Mouse (Mus musculus) testis, adult 2 months (tissue): ENCODE measurements around the gene Ap3d1.

Experiments used
- CTCF ChIP-seq: fragments of 200-500 bp; IDR thresholded peaks from 2 replicates; pipeline ENCODE4 v1.5.1; 2012; ENCODE audit warnings: low read depth, mild to moderate bottlenecking, inconsistent platforms, low read length, moderate library complexity; ENCODE audit not compliant: control insufficient read depth, insufficient read depth, insufficient replicate concordance
- POLR2A ChIP-seq: fragments of 200-500 bp; IDR thresholded peaks from 2 replicates; pipeline ENCODE4 v1.6.1; 2012; ENCODE audit warnings: low read depth, mild to moderate bottlenecking, inconsistent platforms, low read length, moderate library complexity; ENCODE audit not compliant: control insufficient read depth

DNA sequence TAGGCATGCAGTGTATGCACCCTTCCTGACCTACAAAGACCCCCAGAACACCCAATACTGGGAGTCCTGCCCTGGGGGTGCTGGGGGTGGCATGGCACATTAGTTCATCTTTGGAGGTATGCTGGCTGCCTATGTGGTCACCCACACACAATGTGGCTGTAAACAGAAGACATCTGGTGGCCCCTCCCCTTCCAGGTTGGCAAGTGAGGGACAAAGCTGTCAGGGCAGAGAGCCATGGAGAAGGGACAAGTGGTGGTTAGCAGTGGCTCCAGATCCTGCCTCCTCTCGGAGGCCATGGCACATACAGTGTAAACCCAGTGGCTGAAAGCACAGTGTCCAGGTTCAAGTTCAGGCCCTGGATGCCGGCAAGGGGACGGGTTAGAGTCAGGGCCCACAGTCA lies 55.4 kb downstream of the Ap3d1 start:
- TF ChIP-seq POLR2A (no peak), CTCF (no peak)
